Comparison of ENCODE assay signal across 33 mouse cellular contexts in genomic region chr10:88861416-88861815, GRCm38 (mm10). TPM values are rescaled to one million over a fixed set of nuclear protein-coding genes. Genes with fewer than 3 reads are reported as not detected.
"Had no signal": no experiment of that assay in that cellular context is flagged by ENCODE, and none has a peak within 500 bp of the region (broad histone marks: within the 10 kb centered on the region; RNA-seq: fewer than 3 reads in every experiment).

No protein-coding gene starts in this region.

- H3K36me3 ChIP-seq: limb, embryonic 10.5 days; limb, embryonic 12.5 days; limb, embryonic 13.5 days; limb, embryonic 15.5 days; liver, embryonic 12.5 days; liver, embryonic 13.5 days; liver, embryonic 15.5 days; lung, embryonic 15.5 days; midbrain, embryonic 10.5 days; midbrain, embryonic 12.5 days; midbrain, embryonic 13.5 days; midbrain, embryonic 15.5 days had no signal

- H3K9ac ChIP-seq: limb, embryonic 12.5 days; limb, embryonic 13.5 days; limb, embryonic 15.5 days; liver, embryonic 12.5 days; liver, embryonic 13.5 days; liver, embryonic 14.5 days; liver, embryonic 15.5 days; liver, postnatal 0 days; lung, embryonic 14.5 days; lung, embryonic 15.5 days; midbrain, embryonic 12.5 days; midbrain, embryonic 13.5 days; midbrain, embryonic 15.5 days had no signal

- ATAC-seq: liver, embryonic 12.5 days; liver, postnatal 0 days; lung, postnatal 0 days; midbrain, embryonic 13.5 days; midbrain, embryonic 15.5 days; midbrain, embryonic 16.5 days had no signal

- H3K4me1 ChIP-seq: limb, embryonic 10.5 days; limb, embryonic 12.5 days; limb, embryonic 13.5 days; limb, embryonic 15.5 days; liver, embryonic 12.5 days; liver, embryonic 13.5 days; liver, embryonic 15.5 days; lung, embryonic 15.5 days; midbrain, embryonic 10.5 days; midbrain, embryonic 12.5 days; midbrain, embryonic 13.5 days; midbrain, embryonic 15.5 days had no signal

- DNase-seq: left cerebral cortex, postnatal 4 days; liver; liver, embryonic 13.5 days; liver, postnatal 0 days; lung, adult 18-20 months; lung, adult 2 months; lung, embryonic 14.5 days; lung, postnatal 10 days; lung, postnatal 14 days; lung, postnatal 36 days; lung, postnatal 4 days; midbrain, embryonic 14.5 days had no signal

- H3K4me3 ChIP-seq: limb, embryonic 10.5 days; limb, embryonic 12.5 days; limb, embryonic 13.5 days; limb, embryonic 15.5 days; liver, embryonic 12.5 days; liver, embryonic 13.5 days; liver, embryonic 15.5 days; lung, embryonic 15.5 days; megakaryocyte, embryonic 14.5 days; midbrain, embryonic 10.5 days; midbrain, embryonic 12.5 days; midbrain, embryonic 13.5 days; midbrain, embryonic 15.5 days; myocyte had no signal

- H3K27me3 ChIP-seq: limb, embryonic 12.5 days; limb, embryonic 13.5 days; limb, embryonic 15.5 days; liver, embryonic 12.5 days; liver, embryonic 13.5 days; liver, embryonic 15.5 days; lung, embryonic 15.5 days; megakaryocyte, embryonic 14.5 days; midbrain, embryonic 12.5 days; midbrain, embryonic 13.5 days; midbrain, embryonic 15.5 days had no signal

- H3K9me3 ChIP-seq: limb, embryonic 10.5 days; limb, embryonic 12.5 days; limb, embryonic 13.5 days; limb, embryonic 15.5 days; liver, embryonic 12.5 days; liver, embryonic 13.5 days; liver, embryonic 15.5 days; lung, embryonic 15.5 days; megakaryocyte, embryonic 14.5 days; midbrain, embryonic 10.5 days; midbrain, embryonic 12.5 days; midbrain, embryonic 13.5 days; midbrain, embryonic 15.5 days had no signal

- H3K27ac ChIP-seq: limb, embryonic 10.5 days; limb, embryonic 12.5 days; limb, embryonic 13.5 days; limb, embryonic 15.5 days; liver, embryonic 12.5 days; liver, embryonic 13.5 days; liver, embryonic 14.5 days; liver, embryonic 15.5 days; lung, embryonic 15.5 days; macrophage; midbrain, embryonic 10.5 days; midbrain, embryonic 12.5 days; midbrain, embryonic 13.5 days; midbrain, embryonic 15.5 days had no signal

- H3K4me2 ChIP-seq: limb, embryonic 12.5 days; limb, embryonic 13.5 days; limb, embryonic 15.5 days; liver, embryonic 11.5 days; liver, embryonic 12.5 days; liver, embryonic 13.5 days; liver, embryonic 15.5 days; lung, embryonic 14.5 days; lung, embryonic 15.5 days; midbrain, embryonic 11.5 days; midbrain, embryonic 12.5 days; midbrain, embryonic 13.5 days; midbrain, embryonic 15.5 days had no signal

RNA-seq across cellular contexts. Expression of gene Slc5a8, which starts 24.4 kb away (rescaled TPM):
- polyA plus RNA-seq: limb, embryonic 11.5 days; limb, embryonic 15.5 days; liver, embryonic 13.5 days; liver, embryonic 16.5 days; liver, postnatal 0 days; macrophage; myocyte had no signal
